Mouse (Mus musculus) myocyte (in vitro differentiated cells): ENCODE results near the gene BC024978.

Experiments
- CEBPB ChIP-seq: IDR thresholded peaks from 2 replicates; pipeline ENCODE4 v1.6.1; 2011; ENCODE audit warnings: mild to moderate bottlenecking, moderate library complexity; ENCODE audit not compliant: poor library complexity, insufficient read depth, severe bottlenecking
- E2F4 ChIP-seq: IDR thresholded peaks from one replicate; pipeline ENCODE4 v1.6.1; 2011; ENCODE audit warnings: mild to moderate bottlenecking, control low read depth, moderate library complexity; ENCODE audit not compliant: insufficient read depth
- MAX ChIP-seq: IDR thresholded peaks from one replicate; pipeline ENCODE4 v1.6.1; 2011; ENCODE audit warnings: low read depth, mild to moderate bottlenecking, control low read depth
- POLR2A ChIP-seq: IDR thresholded peaks from one replicate; pipeline ENCODE4 v1.6.1; 2011; ENCODE audit warnings: low read depth, mild to moderate bottlenecking, control low read depth, moderate library complexity; ENCODE audit not compliant: insufficient read length
- POLR2AphosphoS2 ChIP-seq: IDR thresholded peaks from one replicate; pipeline ENCODE4 v1.6.1; 2011; ENCODE audit warnings: low read depth, control low read depth; ENCODE audit not compliant: insufficient read length
- TCF12 ChIP-seq: IDR thresholded peaks from one replicate; pipeline ENCODE4 v1.6.1; 2011; ENCODE audit warnings: mild to moderate bottlenecking, control low read depth; ENCODE audit not compliant: poor library complexity, insufficient read depth, severe bottlenecking
- TCF3 ChIP-seq: IDR thresholded peaks from one replicate; pipeline ENCODE4 v1.6.1; 2011; ENCODE audit warnings: low read depth, control low read depth; ENCODE audit not compliant: insufficient read length
- USF1 ChIP-seq: IDR thresholded peaks from one replicate; pipeline ENCODE4 v1.6.1; 2011; ENCODE audit warnings: low read depth, mild to moderate bottlenecking, control low read depth, moderate library complexity

GRCm38 (mm10) chr7:27243211-27243610 lies 47.6 kb downstream of the BC024978 start:
- no peak for TF ChIP-seq CEBPB
- no peak for TF ChIP-seq USF1
- no peak for TF ChIP-seq POLR2A
- no peak for TF ChIP-seq POLR2AphosphoS2
- no peak for TF ChIP-seq MAX
- no peak for TF ChIP-seq E2F4
- no peak for TF ChIP-seq TCF3
- no peak for TF ChIP-seq TCF12
